Mouse (Mus musculus) heart, adult 2 months (tissue): ENCODE data around the gene Lrrc8c. TPM values are rescaled to one million over a fixed set of nuclear protein-coding genes. Genes with fewer than 3 reads are reported as not detected.
A peak's percentile ranks its signal among the peaks of the same experiment; 100 is the strongest.

Source experiments
- DNase-seq, 2 experiments: peaks; one replicate each; pipeline ENCODE4 v3.0.0; 2021
- H3K27ac ChIP-seq: fragments of 200-600 bp; 2 replicates; pipeline ENCODE4 v1.8.1; 2022
- H3K27me3 ChIP-seq: fragments of 200-500 bp; 2 replicates; pipeline ENCODE4 v1.6.1; 2012; ENCODE audit warnings: mild to moderate bottlenecking, low read length, inconsistent platforms, mixed read lengths; ENCODE audit not compliant: control insufficient read depth, insufficient read depth
- H3K36me3 ChIP-seq: fragments of 200-500 bp; 2 replicates; pipeline ENCODE4 v1.6.1; 2012; ENCODE audit warnings: low read length, inconsistent platforms; ENCODE audit not compliant: control insufficient read depth, insufficient read depth
- H3K4me1 ChIP-seq: fragments of 200-500 bp; 2 replicates; pipeline ENCODE4 v1.6.1; 2011; ENCODE audit warnings: low read length; ENCODE audit not compliant: control insufficient read depth, insufficient read depth
- H3K4me3 ChIP-seq: fragments of 200-600 bp; 2 replicates; pipeline ENCODE4 v1.8.1; 2022
- H3K79me2 ChIP-seq: fragments of 200-500 bp; replicated peaks from 2 replicates; pipeline ENCODE4 v1.6.1; 2012; ENCODE audit warnings: mild to moderate bottlenecking, inconsistent platforms, low read length, moderate library complexity, mixed read lengths; ENCODE audit not compliant: control insufficient read depth, insufficient read depth
- H3K9ac ChIP-seq: fragments of 200-500 bp; 2 replicates; pipeline ENCODE4 v1.6.1; 2012; ENCODE audit warnings: low read depth, mild to moderate bottlenecking, control low read depth, inconsistent platforms, low read length, mixed read lengths
- CTCF ChIP-seq: fragments of 200-600 bp; IDR thresholded peaks from 2 replicates; pipeline ENCODE4 v1.8.1; 2022; ENCODE audit warnings: antibody characterized with exemption, mild to moderate bottlenecking, moderate library complexity
- EP300 ChIP-seq: fragments of 200-500 bp; IDR thresholded peaks from 2 replicates; pipeline ENCODE4 v1.6.1; 2011; ENCODE audit warnings: low read depth, low read length, control low read depth; ENCODE audit not compliant: insufficient read depth
- POLR2A ChIP-seq: fragments of 200-500 bp; IDR thresholded peaks from 2 replicates; pipeline ENCODE4 v1.6.1; 2011; ENCODE audit warnings: mild to moderate bottlenecking, low read depth, low read length, control low read depth; ENCODE audit not compliant: insufficient read depth
- WGBS: fragments of 180-500 bp; shearing (Covaris S2); methylation state at CpG from one replicate; pipeline ENCODE4 v1.1.7; 2018; 5-methylcytosine and 5-hydroxymethylcytosine counted together
- intact Hi-C: fragments of 180-260 bp; cut with DNase I; formaldehyde crosslinking; loops from one replicate; pipeline ENCODE4 v1.15.1; 2025
- polyA plus RNA-seq: library from polyadenylated mRNA; depleted of rRNA; stranded (reverse); fragments of >200 nt; gene quantifications from 2 replicates; pipeline ENCODE4 v1.2.3, GENCODE M21; 2012
- total RNA-seq, 2 experiments: library from RNA; stranded (reverse); gene quantifications; 2 replicates each; pipeline ENCODE4 v1.2.3; 2021

Gene Lrrc8c
- total and polyA plus RNA-seq, 3 experiments: 19.7 to 35.5 (median 23.5) TPM

DNA sequence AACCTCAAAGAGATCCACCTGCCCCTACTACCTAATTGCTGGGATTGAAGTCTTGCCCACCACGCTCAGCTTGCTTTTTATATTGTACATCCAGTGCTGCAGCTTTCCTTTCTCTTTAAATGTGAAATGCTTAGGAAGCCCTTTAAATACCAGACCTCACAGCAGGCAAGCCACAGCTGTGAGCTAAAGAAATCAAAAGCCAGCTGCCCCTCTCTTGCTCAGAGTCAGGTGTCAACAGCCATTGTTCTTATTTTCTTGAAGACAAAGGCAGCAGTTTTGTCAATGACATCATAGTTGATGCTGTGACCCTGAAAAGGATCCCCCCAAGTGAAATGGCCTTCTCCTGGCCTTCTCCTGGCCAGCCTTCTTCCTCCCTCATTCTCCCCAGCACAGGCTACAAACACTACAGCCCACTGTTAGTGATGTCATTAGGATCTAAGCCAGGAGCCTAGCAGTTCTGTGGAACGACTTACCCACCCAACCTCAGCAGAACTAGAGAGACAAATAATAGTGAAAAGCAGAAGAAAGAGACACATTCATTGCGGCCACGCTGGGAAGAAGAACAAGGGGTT lies 20.7 kb upstream of the Lrrc8c start:
- H3K4me1 ChIP-seq: peaks cover 2% of the 10 kb centered on the region; the same call in 1 of the 2 replicates
- H3K79me2 ChIP-seq: no peaks in the 10 kb centered on the region
- no peak overlapping the region for H3K9ac ChIP-seq
- WGBS: 48% methylated on average over 4 of the region's 4 CpGs
- H3K4me3 ChIP-seq: no peak overlapping the region
- no peak for TF ChIP-seq POLR2A
- no peak for TF ChIP-seq EP300
- TF ChIP-seq CTCF: no peak
- H3K36me3 ChIP-seq: no peaks in the 10 kb centered on the region
- no peak overlapping the region; the same call in 1 of the 2 replicates for H3K27ac ChIP-seq
- intact Hi-C loops: loop anchor here (10.0 kb wide), 1 partner anchor 376 kb away; the partner anchor contains the start of gene Zfp326
- H3K27me3 ChIP-seq: no peaks in the 10 kb centered on the region
- DNase-seq: no peak

- Histone ChIP-seq H3K79me2 (no peaks in the 10 kb centered on the region), H3K4me1 (peaks cover 2% of the 10 kb centered on the region; the same call in 1 of the 2 replicates)
- intact Hi-C loops: loop anchor here (10.0 kb wide), 1 partner anchor 375 kb away; the partner anchor contains the start of gene Zfp326
Measured at GRCm38 (mm10) chr5:105499396-105499795, 19.8 kb upstream of the Lrrc8c start.

DNA sequence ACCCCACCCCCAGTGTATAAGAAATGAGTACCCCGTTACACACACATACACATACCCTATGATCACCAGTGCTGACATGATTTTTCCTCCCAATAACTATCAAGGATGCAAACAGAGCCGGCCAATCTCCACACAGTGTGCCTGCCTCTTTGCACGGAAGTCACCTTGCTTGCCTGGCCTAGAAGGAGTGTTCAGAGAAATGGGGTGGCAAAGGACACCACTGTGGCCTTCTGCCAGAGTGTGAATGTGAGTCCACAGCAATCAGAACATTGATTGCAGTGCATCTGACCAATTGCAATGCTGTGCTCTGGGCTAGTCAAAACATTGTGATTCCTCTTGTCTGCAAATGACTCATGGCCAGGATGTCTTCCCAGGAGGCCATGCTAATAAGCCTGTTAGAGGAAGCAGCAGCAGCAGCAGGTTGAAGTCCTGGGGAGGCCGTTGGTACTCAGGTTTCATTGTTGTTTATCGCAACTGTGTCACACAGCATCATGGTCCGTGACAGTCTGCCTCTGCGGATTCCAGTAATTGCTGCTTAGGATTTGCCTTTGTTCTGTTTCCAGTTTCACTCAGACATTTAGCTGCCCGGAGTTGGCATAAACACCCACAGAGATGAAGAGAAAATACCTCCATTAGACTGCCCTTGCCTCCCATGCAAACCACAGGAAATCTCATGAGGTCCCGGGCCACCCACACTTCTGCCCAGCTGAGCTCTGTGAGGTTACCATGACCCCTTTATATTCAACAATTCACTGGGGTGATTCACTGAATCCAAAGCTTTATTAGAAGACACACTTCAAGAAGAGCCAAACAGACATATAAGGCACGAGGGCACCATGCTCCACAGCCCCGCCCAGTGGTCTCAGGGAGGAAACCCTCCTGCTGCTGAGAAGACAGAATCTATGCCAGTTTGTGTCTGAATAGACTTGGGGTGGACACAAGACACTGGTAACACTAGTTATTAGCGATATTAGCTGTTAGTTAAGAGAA lies 18.8 kb upstream of the Lrrc8c start:
- intact Hi-C loops: no loop called here
- H3K9ac ChIP-seq: no peak overlapping the region
- H3K79me2 ChIP-seq: no peaks in the 10 kb centered on the region
- H3K36me3 ChIP-seq: no peaks in the 10 kb centered on the region
- no peaks in the 10 kb centered on the region for H3K27me3 ChIP-seq
- TF ChIP-seq EP300 (no peak), CTCF (peak; percentile 20; the same call in 1 of the 2 replicates)
- no peak overlapping the region for H3K4me3 ChIP-seq
- 70% methylated on average over 12 of the region's 12 CpGs for WGBS
- H3K4me1 ChIP-seq: peaks cover under 1% of the 10 kb centered on the region; the same call in 1 of the 2 replicates
- no peak for DNase-seq
- H3K27ac ChIP-seq: no peak overlapping the region

More at GRCm38 (mm10) chr5:105499396-105499795, 19.8 kb upstream of the Lrrc8c start:
- H3K27ac ChIP-seq: no peak overlapping the region
- H3K27me3 ChIP-seq: no peaks in the 10 kb centered on the region
- H3K9ac ChIP-seq: no peak overlapping the region
- DNase-seq: no peak
- 26% methylated on average over 1 of the region's 1 CpGs for WGBS
- H3K4me3 ChIP-seq: no peak overlapping the region
- no peaks in the 10 kb centered on the region for H3K36me3 ChIP-seq
- TF ChIP-seq POLR2A: no peak
- TF ChIP-seq EP300: no peak
- TF ChIP-seq CTCF: no peak

DNA sequence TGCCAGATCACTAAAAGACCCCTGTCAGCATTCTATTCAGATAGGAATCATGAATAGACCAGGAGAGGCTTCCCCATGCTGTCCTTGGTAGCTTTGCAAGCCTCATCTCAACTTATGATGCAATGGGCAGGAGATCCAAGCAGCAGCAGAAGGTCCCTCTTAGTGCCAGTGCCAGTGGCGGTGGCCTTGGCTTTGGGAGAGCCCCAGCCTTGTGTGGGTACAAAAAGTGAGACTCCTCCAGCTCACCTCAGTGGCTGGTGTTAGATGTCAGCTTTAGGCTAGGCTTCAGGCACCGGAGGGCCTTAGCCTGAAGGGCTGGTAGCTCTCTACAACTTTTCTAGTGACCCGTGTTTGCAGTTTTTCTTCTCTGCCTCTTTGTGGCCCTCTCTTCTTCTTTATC lies 18.1 kb upstream of the Lrrc8c start:
- DNase-seq: no peak
- H3K36me3 ChIP-seq: no peaks in the 10 kb centered on the region
- intact Hi-C loops: no loop called here
- no peak overlapping the region for H3K4me3 ChIP-seq
- TF ChIP-seq POLR2A (no peak), CTCF (no peak), EP300 (no peak)
- 94% methylated on average over 3 of the region's 3 CpGs for WGBS
- no peaks in the 10 kb centered on the region for H3K4me1 ChIP-seq
- no peak overlapping the region for H3K9ac ChIP-seq
- no peak overlapping the region for H3K27ac ChIP-seq
- H3K27me3 ChIP-seq: no peaks in the 10 kb centered on the region
- H3K79me2 ChIP-seq: no peaks in the 10 kb centered on the region

- 95% methylated on average over 6 of the region's 6 CpGs for WGBS
- TF ChIP-seq POLR2A (no peak), EP300 (no peak), CTCF (no peak)
- no peaks in the 10 kb centered on the region for H3K79me2 ChIP-seq
- H3K27ac ChIP-seq: no peak overlapping the region
- no peaks in the 10 kb centered on the region for H3K4me1 ChIP-seq
- intact Hi-C loops: no loop called here
- no peak overlapping the region for H3K9ac ChIP-seq
- H3K4me3 ChIP-seq: no peak overlapping the region
- no peaks in the 10 kb centered on the region for H3K27me3 ChIP-seq
- H3K36me3 ChIP-seq: no peaks in the 10 kb centered on the region
- no peak for DNase-seq
Measured at GRCm38 (mm10) chr5:105508813-105509212, 10.4 kb upstream of the Lrrc8c start.
